Mouse (Mus musculus) splenic B cell, adult 2 months (primary cell): Measurements from ENCODE around the gene Deup1.

ENCODE experiments used
- DNase-seq: peaks from one replicate; pipeline ENCODE4 v3.0.0-alpha.2; 2011; ENCODE audit warnings: low read depth, low spot score
- H3K27me3 ChIP-seq: 2 replicates; pipeline ENCODE4 v1.6.1; 2012; ENCODE audit warnings: mild to moderate bottlenecking, low read length, moderate library complexity, mixed read lengths; ENCODE audit not compliant: control insufficient read depth, poor library complexity, insufficient read depth, severe bottlenecking
- H3K36me3 ChIP-seq: 2 replicates; pipeline ENCODE4 v1.6.1; 2012; ENCODE audit warnings: mild to moderate bottlenecking, low read length, moderate library complexity, mixed read lengths; ENCODE audit not compliant: control insufficient read depth, poor library complexity, insufficient read depth, severe bottlenecking

Deup1 gene

GRCm38 (mm10) chr9:15533336-15534070, 94.2 kb downstream of the Deup1 start:
- H3K36me3 ChIP-seq, result no peaks in the 10 kb centered on the region
- DNase-seq, result peak; percentile 59
- no peaks in the 10 kb centered on the region for H3K27me3 ChIP-seq

- H3K36me3 ChIP-seq, result no peaks in the 10 kb centered on the region
- DNase-seq, result no peak
- no peaks in the 10 kb centered on the region for H3K27me3 ChIP-seq
These were observed 96.5 kb downstream of the Deup1 start for GRCm38 (mm10) chr9:15531204-15531603.

GRCm38 (mm10) chr9:15529965-15530320, 97.8 kb downstream of the Deup1 start:
- DNase-seq, result no peak
- Histone ChIP-seq H3K36me3 (no peaks in the 10 kb centered on the region), H3K27me3 (no peaks in the 10 kb centered on the region)

- no peak for DNase-seq
- Histone ChIP-seq H3K36me3 (no peaks in the 10 kb centered on the region), H3K27me3 (no peaks in the 10 kb centered on the region)
These were observed 98.3 kb downstream of the Deup1 start for GRCm38 (mm10) chr9:15529275-15529964.

- DNase-seq, result no peak
- Histone ChIP-seq H3K36me3 (no peaks in the 10 kb centered on the region), H3K27me3 (no peaks in the 10 kb centered on the region)
These were observed 99.4 kb downstream of the Deup1 start for GRCm38 (mm10) chr9:15528368-15528767.

GRCm38 (mm10) chr9:15527846-15528245, 99.9 kb downstream of the Deup1 start:
- no peaks in the 10 kb centered on the region for H3K27me3 ChIP-seq
- DNase-seq, result no peak
- no peaks in the 10 kb centered on the region for H3K36me3 ChIP-seq

- DNase-seq, result no peak
These were observed 101.2 kb downstream of the Deup1 start for GRCm38 (mm10) chr9:15526539-15526938.

GRCm38 (mm10) chr9:15525246-15525645, 102.5 kb downstream of the Deup1 start:
- no peak for DNase-seq
- Histone ChIP-seq H3K36me3 (no peaks in the 10 kb centered on the region), H3K27me3 (no peaks in the 10 kb centered on the region)

More at GRCm38 (mm10) chr9:15526539-15526938, 101.2 kb downstream of the Deup1 start:
- no peaks in the 10 kb centered on the region for H3K36me3 ChIP-seq
- H3K27me3 ChIP-seq, result no peaks in the 10 kb centered on the region

- DNase-seq, result no peak
These were observed 104.1 kb downstream of the Deup1 start for GRCm38 (mm10) chr9:15523646-15524045.

GRCm38 (mm10) chr9:15522887-15523286, 104.8 kb downstream of the Deup1 start:
- no peaks in the 10 kb centered on the region for H3K27me3 ChIP-seq
- no peak for DNase-seq
- no peaks in the 10 kb centered on the region for H3K36me3 ChIP-seq

More at GRCm38 (mm10) chr9:15523646-15524045, 104.1 kb downstream of the Deup1 start:
- Histone ChIP-seq H3K36me3 (no peaks in the 10 kb centered on the region), H3K27me3 (no peaks in the 10 kb centered on the region)

- Histone ChIP-seq H3K27me3 (no peaks in the 10 kb centered on the region), H3K36me3 (no peaks in the 10 kb centered on the region)
- no peak for DNase-seq
These were observed 105.4 kb downstream of the Deup1 start for GRCm38 (mm10) chr9:15522348-15522747.

- DNase-seq, result no peak
- Histone ChIP-seq H3K36me3 (no peaks in the 10 kb centered on the region), H3K27me3 (no peaks in the 10 kb centered on the region)
These were observed 109.8 kb downstream of the Deup1 start for GRCm38 (mm10) chr9:15517979-15518378.

- no peaks in the 10 kb centered on the region for H3K36me3 ChIP-seq
- no peak for DNase-seq
- H3K27me3 ChIP-seq, result no peaks in the 10 kb centered on the region
These were observed 111.7 kb downstream of the Deup1 start for GRCm38 (mm10) chr9:15516007-15516406.

- no peak for DNase-seq
- Histone ChIP-seq H3K36me3 (no peaks in the 10 kb centered on the region), H3K27me3 (no peaks in the 10 kb centered on the region)
These were observed 114.8 kb downstream of the Deup1 start for GRCm38 (mm10) chr9:15512918-15513317.

- H3K36me3 ChIP-seq, result no peaks in the 10 kb centered on the region
- H3K27me3 ChIP-seq, result no peaks in the 10 kb centered on the region
- DNase-seq, result no peak
These were observed 117.0 kb downstream of the Deup1 start for GRCm38 (mm10) chr9:15510557-15511310.
